Mouse (Mus musculus) megakaryocyte, embryonic 14.5 days (primary cell): Measurements from ENCODE around the gene Fyttd1.

Experiments used
- FLI1 ChIP-seq: IDR thresholded peaks from 2 replicates; pipeline ENCODE4 v1.6.1; 2012; ENCODE audit warnings: low read length, inconsistent platforms, mixed read lengths
- GATA1 ChIP-seq: IDR thresholded peaks from 3 replicates; pipeline ENCODE4 v1.6.1; 2012; ENCODE audit warnings: mixed read lengths, low read length, inconsistent platforms, borderline replicate concordance

DNA sequence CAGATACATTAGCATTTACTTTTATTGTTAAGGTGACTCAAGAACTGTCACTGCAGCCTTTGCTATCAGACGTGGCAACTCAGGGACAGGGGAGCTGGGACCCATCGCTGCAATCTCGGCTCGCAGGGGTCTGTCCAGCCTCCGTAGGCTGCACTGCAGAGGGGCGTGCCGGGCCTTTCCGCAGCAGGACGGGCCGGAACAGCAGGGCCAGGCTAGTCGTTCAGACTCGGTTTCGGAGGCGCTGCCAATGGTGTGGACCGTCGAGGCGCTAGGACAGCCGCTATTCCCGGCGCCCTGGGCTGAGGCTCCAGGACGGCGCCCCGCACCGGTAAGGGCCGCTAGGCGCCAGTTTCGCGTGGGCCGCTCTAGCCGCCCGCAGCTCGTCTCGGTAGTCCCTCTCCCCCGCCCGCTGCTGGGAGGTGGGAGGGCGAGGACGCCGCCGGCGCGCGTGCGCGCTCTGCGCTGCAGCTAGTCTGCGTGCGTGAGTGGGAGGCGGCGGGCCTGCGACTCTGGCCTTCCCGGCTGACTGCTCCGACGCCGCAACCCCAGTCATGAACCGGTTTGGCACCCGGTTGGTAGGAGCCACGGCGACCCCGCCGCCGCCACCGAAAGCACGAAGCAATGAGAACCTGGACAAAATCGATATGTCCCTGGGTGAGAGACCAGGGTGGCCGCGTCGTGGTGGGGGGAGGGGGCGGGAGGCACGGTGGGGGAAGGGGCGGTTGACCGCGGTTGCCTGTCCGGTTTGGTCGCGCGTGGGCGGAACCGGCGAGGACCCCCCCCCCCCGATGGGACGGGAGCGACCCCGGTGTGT is at the start of gene Fyttd1, which contains the start of gene Rubcn:
- TF ChIP-seq GATA1 = no peak
- TF ChIP-seq FLI1 = no peak
